Mouse (Mus musculus): Measurements from ENCODE around the gene Rpl39. TPM values are rescaled to one million over a fixed set of nuclear protein-coding genes. Genes with fewer than 3 reads are reported as not detected.

Gene Rpl39
- 219 and 316 TPM in 2 replicates for polyA plus RNA-seq (2015; fragmentation: Nextera tagmentation; extraction: Ambion mirVana)

DNA sequence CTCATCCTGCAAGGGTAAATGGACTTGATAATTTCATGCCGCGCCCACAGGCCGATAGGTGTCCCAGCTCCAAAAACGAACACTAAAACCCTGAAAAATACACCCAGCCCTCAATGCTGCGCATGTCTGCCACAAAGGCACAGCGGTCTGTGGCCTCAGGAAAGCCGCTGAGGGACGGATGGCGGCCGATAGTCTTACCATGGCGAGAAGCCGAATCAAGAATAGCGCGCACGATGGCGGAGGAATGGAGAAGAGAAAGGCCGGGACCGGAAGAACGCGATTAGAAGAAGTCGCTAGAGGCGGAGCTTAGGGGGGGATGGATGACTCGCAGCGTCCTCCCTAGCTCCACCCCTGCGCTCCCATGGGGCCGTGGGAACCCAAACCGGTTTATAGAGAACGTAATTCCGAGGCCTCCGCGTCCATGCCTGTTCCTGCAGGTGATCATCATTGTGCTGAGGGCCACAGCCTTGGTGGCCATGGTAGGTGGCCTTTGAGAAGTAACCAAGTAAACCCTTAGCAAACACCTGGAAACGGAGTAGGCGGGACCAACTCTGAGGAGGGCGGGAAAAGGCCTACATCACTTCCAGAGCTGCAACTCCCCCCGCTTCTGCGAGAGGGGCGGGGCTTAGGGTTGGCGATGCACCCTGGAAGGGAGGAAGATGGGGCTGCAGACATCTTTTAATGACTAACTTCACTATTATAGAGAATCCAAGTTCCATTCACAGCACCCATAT lies at the start of gene Rpl39:
Rpl39 (minus strand) TSS at position 476 of the 734 bp plus-strand sequence.
- H3K4me1 ChIP-seq (replicated peaks), result peaks cover 8% of the 10 kb centered on the region
- no peaks in the 10 kb centered on the region for H3K9me3 ChIP-seq (replicated peaks)
- H3K27ac ChIP-seq (replicated peaks), result peak within 1 kb of the TSS; percentile 91
- H3K9ac ChIP-seq, result peak within 1 kb of the TSS; percentile 64
- no peaks in the 10 kb centered on the region for H3K27me3 ChIP-seq
- peaks cover 16% of the 10 kb centered on the region for H3K36me3 ChIP-seq (replicated peaks)
- peak within 1 kb of the TSS; percentile 67 for H3K4me3 ChIP-seq (replicated peaks)
- peak; percentile 94 for ATAC-seq (ENCODE audit: insufficient read depth)
- peak within 1 kb of the TSS; percentile 65 for H3K4me2 ChIP-seq
- 13% methylated on average over 38 of the region's 38 CpGs for WGBS (ENCODE audit: insufficient replicate concordance)

DNA sequence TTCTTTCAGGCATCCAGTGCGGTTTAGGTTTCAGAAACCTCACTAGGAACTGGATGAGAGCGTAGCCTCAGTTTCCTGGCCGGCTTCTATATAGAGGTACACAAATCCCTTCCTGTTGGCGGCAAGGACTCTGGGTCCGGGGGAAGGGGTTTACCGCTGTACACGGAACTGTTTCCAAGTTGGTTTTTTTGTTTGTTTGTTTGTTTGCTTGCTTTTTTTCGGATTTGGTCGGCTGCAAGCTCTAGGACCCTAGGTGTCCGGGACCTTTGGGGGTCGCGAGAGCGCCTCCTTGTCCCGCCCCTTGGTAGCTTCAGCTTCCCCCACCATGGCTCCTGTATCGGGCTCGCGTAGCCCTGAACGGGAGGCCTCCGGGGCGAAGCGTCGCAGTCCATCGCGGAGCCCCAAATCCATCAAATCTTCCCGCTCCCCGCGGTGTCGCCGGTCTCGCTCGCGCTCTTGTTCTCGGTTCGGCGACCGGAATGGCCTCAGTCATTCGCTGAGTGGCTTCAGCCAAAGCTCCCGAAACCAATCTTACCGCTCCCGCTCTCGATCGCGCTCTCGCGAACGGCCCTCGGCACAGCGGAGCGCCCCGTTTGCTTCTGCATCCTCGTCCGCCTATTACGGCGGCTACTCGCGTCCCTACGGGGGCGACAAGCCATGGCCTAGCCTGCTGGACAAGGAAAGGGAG lies 41.6 kb upstream of the Rpl39 start, which contains the start of gene Nkap:
Nkap (plus strand) TSS at position 125 of the 688 bp plus-strand sequence.
- Histone ChIP-seq H3K9me3 (replicated peaks) (no peaks in the 10 kb centered on the region), H3K4me1 (replicated peaks) (peaks cover 11% of the 10 kb centered on the region; the same call in 1 of the 2 replicates), H3K36me3 (replicated peaks) (no peaks in the 10 kb centered on the region), H3K9ac (peak within 1 kb of the TSS; percentile 76), H3K4me3 (replicated peaks) (peak within 1 kb of the TSS; percentile 74), H3K27me3 (no peaks in the 10 kb centered on the region), H3K27ac (replicated peaks) (peak within 1 kb of the TSS; percentile 74), H3K4me2 (peak within 1 kb of the TSS; percentile 62)
- ATAC-seq (ENCODE audit: insufficient read depth), result peak; percentile 86
- 8% methylated on average over 58 of the region's 58 CpGs for WGBS (ENCODE audit: insufficient replicate concordance)

DNA sequence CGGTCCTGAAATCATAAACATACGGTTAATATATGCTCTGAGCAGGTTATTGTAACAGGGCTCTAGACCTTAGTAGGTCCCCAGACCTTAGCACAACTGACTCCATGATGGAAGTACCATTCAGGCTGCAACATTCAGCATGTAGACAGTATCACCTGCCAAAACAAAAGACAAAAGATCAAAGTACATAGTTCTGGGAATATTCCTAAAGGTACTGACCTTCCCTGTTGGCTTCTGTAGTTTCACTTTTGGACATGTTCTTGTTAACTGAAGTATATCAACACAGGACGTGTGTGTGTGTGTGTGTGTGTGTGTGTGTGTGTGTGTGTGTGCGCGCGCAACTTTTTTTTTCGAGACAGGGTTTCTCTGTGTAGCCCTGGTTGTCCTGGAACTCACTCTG lies 40.3 kb upstream of the Rpl39 start:
- no peak overlapping the region for H3K4me3 ChIP-seq (replicated peaks)
- no peaks in the 10 kb centered on the region for H3K27me3 ChIP-seq
- WGBS (ENCODE audit: insufficient replicate concordance), result 62% methylated on average over 7 of the region's 7 CpGs
- ATAC-seq (ENCODE audit: insufficient read depth), result no peak
- H3K4me1 ChIP-seq (replicated peaks), result peaks cover 11% of the 10 kb centered on the region; the same call in 1 of the 2 replicates
- H3K27ac ChIP-seq (replicated peaks), result no peak overlapping the region
- H3K9me3 ChIP-seq (replicated peaks), result no peaks in the 10 kb centered on the region
- H3K4me2 ChIP-seq, result no peak overlapping the region
- H3K36me3 ChIP-seq (replicated peaks), result no peaks in the 10 kb centered on the region
- H3K9ac ChIP-seq, result no peak overlapping the region

DNA sequence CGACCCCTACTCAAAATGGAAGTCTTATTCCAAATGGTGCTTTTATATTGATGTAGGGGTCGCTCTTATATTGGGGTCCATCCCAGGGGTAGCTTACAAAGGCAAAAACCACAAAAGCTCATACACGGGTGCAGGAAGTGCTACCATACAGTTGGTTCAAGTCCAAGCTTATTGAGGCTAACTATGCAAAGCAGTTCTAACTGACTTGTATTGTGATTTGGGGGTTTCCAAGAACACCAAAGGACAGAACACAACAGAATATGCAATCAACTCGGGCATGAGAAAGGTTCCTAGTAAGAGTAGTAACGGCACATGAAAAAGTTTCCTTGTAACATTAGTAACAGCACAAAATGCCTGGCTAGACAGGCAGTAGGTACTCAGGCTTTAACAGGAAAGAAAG lies 35.0 kb upstream of the Rpl39 start:
- 49% methylated on average over 5 of the region's 5 CpGs for WGBS (ENCODE audit: insufficient replicate concordance)
- Histone ChIP-seq H3K9ac (no peak overlapping the region), H3K9me3 (replicated peaks) (no peaks in the 10 kb centered on the region), H3K27me3 (0 out of 2 replicates have a peak, but pooled peaks cover 7% of the 10 kb centered on the region), H3K36me3 (replicated peaks) (no peaks in the 10 kb centered on the region), H3K4me2 (no peak overlapping the region), H3K4me3 (replicated peaks) (no peak overlapping the region), H3K27ac (replicated peaks) (no peak overlapping the region), H3K4me1 (replicated peaks) (no peaks in the 10 kb centered on the region)
- no peak for ATAC-seq (ENCODE audit: insufficient read depth)

DNA sequence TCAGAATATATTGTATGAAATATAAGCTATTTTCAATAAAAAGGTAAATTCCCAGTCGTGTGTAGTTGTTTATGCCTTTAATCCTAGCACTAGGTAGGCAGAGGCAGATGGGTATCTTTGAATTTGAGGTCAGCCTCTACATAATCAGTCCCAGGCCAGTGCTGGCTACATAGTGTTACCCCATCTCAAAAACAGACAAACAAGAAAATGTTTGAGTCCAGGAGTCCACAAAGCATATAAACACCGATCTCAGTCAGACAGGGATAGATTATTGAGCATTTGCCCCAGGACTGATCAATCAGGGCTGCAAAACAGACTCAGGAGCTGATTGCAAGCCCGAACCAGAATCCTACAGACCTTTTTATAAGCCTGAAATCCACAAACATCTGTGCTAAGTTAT lies 34.4 kb upstream of the Rpl39 start:
- Histone ChIP-seq H3K4me2 (no peak overlapping the region), H3K4me3 (replicated peaks) (no peak overlapping the region), H3K9ac (no peak overlapping the region), H3K9me3 (replicated peaks) (no peaks in the 10 kb centered on the region), H3K36me3 (replicated peaks) (no peaks in the 10 kb centered on the region), H3K27ac (replicated peaks) (no peak overlapping the region), H3K4me1 (replicated peaks) (no peaks in the 10 kb centered on the region), H3K27me3 (0 out of 2 replicates have a peak, but pooled peaks cover 7% of the 10 kb centered on the region)
- no peak for ATAC-seq (ENCODE audit: insufficient read depth)
- WGBS (ENCODE audit: insufficient replicate concordance), result 37% methylated on average over 3 of the region's 3 CpGs

DNA sequence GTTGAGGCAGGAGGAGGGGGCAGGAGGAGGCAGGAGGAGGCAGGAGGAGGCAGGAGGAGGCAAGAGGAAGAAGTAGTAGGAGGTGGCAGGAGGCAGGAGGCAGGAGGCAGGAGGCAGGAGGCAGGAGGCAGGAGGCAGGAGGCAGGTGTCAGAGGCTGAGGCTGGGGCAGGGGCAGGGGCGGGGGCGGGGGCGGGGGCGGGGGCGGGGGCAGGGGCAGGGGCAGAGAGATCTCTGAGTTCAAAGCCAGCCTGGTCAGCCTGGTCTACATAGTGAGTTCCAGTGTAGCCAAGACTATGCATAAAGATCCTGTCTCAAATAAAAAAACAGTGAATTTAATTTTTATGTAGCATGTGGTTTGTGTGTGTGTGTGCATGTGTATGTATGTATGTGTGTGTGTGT lies 31.9 kb upstream of the Rpl39 start:
- 15% methylated on average over 5 of the region's 5 CpGs for WGBS (ENCODE audit: insufficient replicate concordance)
- Histone ChIP-seq H3K27me3 (peaks cover 7% of the 10 kb centered on the region; the same call in 1 of the 2 replicates), H3K27ac (replicated peaks) (no peak overlapping the region), H3K4me3 (replicated peaks) (no peak overlapping the region), H3K4me2 (no peak overlapping the region), H3K9me3 (replicated peaks) (no peaks in the 10 kb centered on the region), H3K4me1 (replicated peaks) (no peaks in the 10 kb centered on the region), H3K9ac (no peak overlapping the region), H3K36me3 (replicated peaks) (no peaks in the 10 kb centered on the region)
- ATAC-seq (ENCODE audit: insufficient read depth), result no peak

DNA sequence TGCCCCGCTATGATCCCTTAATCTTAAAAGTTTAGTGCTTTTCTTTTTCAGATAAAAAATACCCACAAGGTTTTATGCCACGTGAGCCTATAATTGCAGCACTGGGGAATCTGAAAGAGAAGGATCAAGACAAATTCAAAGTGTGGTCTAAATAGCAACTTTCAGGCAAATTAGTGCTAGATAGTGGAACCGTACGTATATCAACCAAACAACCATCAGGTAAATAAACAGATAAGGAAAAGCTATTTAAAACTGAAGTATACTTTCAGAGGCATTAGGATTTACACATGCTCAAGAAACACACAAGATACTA lies 25.6 kb upstream of the Rpl39 start:
- no peak overlapping the region for H3K27ac ChIP-seq (replicated peaks)
- H3K9me3 ChIP-seq (replicated peaks), result no peaks in the 10 kb centered on the region
- no peak for ATAC-seq (ENCODE audit: insufficient read depth)
- peak overlapping the region; percentile 71 for H3K4me3 ChIP-seq (replicated peaks)
- H3K4me1 ChIP-seq (replicated peaks), result peaks cover 10% of the 10 kb centered on the region; the same call in 1 of the 2 replicates
- H3K36me3 ChIP-seq (replicated peaks), result 0 out of 2 replicates have a peak, but pooled peaks cover 7% of the 10 kb centered on the region
- no peaks in the 10 kb centered on the region; the same call in 1 of the 2 replicates for H3K27me3 ChIP-seq
- H3K9ac ChIP-seq, result no peak overlapping the region
- WGBS (ENCODE audit: insufficient replicate concordance), result 57% methylated on average over 4 of the region's 4 CpGs
- peak overlapping the region; percentile 76 for H3K4me2 ChIP-seq

DNA sequence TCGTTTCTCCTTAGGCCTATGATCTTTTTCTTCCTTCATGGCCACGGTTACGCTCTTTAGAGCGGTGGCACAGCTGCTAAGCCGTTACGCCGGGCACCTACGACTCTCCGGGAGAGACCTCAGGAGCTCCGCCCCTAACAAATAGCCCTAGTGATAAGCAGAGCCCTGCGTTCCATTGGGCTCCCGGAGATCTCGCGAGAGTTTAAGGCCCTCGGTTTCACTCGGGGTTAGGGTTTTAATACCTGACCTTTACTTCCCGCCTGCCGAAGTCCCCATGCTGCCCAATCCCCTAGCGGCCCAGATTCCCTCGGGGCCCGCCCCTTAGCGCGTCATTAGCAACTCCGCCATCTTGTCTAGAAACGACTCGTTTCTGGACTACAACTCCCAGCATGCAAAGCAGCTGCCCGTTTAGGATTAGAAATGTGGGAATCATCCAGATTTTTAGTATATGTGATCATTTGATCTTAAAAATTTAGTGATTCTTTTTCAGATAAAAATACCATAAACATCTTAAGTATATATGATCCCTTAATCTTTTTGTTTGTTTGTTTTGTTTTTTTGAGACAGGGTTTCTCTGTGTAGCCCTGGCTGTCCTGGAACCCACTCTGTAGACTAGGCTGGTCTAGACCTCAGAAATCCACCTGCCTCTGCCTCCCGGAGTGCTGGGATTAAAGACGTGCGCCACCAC lies 25.1 kb upstream of the Rpl39 start, which contains the start of gene Upf3b:
Upf3b (minus strand) TSS at position 130 of the 688 bp plus-strand sequence.
- H3K4me3 ChIP-seq (replicated peaks), result peak within 1 kb of the TSS; percentile 71
- peak; percentile 96 for ATAC-seq (ENCODE audit: insufficient read depth)
- peak within 1 kb of the TSS; percentile 94 for H3K27ac ChIP-seq (replicated peaks)
- peak within 1 kb of the TSS; percentile 76 for H3K4me2 ChIP-seq
- no peaks in the 10 kb centered on the region for H3K9me3 ChIP-seq (replicated peaks)
- 16% methylated on average over 30 of the region's 30 CpGs for WGBS (ENCODE audit: insufficient replicate concordance)
- no peaks in the 10 kb centered on the region; the same call in 1 of the 2 replicates for H3K27me3 ChIP-seq
- H3K36me3 ChIP-seq (replicated peaks), result peaks cover 10% of the 10 kb centered on the region; the same call in 1 of the 2 replicates
- peaks cover 10% of the 10 kb centered on the region; the same call in 1 of the 2 replicates for H3K4me1 ChIP-seq (replicated peaks)
- H3K9ac ChIP-seq, result peak within 1 kb of the TSS; percentile 67

DNA sequence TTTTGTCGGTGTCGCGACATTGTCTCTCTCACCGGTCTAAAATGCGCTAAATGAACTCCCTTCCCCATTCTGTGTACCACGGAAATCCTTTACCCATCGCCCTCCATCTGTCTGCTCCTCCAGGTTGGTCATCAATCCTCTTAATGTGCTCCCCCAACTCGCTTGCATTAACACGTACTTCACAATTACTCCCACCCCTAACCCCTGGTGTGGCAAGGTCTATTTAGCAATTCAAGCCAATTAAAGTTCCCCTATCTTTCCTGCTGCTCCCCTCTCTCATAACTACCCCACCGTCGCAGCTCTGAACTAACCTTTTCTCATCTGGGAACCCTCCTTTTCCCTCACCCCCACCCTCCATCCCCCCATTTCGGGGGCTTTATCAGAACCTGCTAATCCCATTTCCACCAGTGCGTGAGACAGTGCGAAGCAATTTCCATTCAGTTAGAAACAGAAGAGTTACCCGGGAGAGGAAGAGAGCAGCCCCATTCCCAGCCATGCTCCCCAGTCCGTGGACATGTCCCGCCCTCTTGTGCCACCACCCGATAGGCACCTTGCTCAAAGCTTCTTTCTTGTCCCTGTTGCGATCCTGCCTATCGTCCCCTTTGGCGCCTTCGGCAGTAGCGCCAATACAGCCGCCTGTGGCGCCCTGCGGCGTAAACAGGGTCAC lies 24.5 kb upstream of the Rpl39 start:
- peak overlapping the region; percentile 71 for H3K4me3 ChIP-seq (replicated peaks)
- WGBS (ENCODE audit: insufficient replicate concordance), result 13% methylated on average over 27 of the region's 27 CpGs
- H3K9me3 ChIP-seq (replicated peaks), result no peaks in the 10 kb centered on the region
- peaks cover 10% of the 10 kb centered on the region; the same call in 1 of the 2 replicates for H3K4me1 ChIP-seq (replicated peaks)
- H3K36me3 ChIP-seq (replicated peaks), result peaks cover 13% of the 10 kb centered on the region; the same call in 1 of the 2 replicates
- peak; percentile 89 for ATAC-seq (ENCODE audit: insufficient read depth)
- H3K9ac ChIP-seq, result peak overlapping the region; percentile 67
- H3K4me2 ChIP-seq, result peak overlapping the region; percentile 76
- no peaks in the 10 kb centered on the region; the same call in 1 of the 2 replicates for H3K27me3 ChIP-seq
- H3K27ac ChIP-seq (replicated peaks), result peak overlapping the region; percentile 94

DNA sequence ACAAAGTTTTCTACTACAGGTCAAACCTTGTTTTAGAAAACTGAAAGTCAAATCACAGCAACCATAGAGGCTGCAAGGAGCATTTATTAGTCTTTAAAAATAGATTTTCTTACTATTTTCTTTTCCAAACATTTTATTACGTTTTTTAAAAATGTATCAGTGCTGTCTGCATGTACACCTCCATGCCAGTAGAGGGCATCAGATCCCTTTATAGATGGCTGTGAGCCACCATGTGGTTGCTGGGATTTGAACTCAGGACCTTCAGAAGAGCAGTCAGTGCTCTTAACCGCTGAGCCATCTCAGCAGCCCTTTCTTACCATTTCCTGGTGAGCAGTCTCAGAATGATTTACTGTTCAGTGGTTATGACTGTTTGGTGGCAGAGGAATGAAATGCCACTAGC lies 18.6 kb upstream of the Rpl39 start:
- Histone ChIP-seq H3K4me3 (replicated peaks) (no peak overlapping the region), H3K4me1 (replicated peaks) (peaks cover 2% of the 10 kb centered on the region; the same call in 1 of the 2 replicates), H3K9ac (no peak overlapping the region), H3K9me3 (replicated peaks) (no peaks in the 10 kb centered on the region), H3K27me3 (no peaks in the 10 kb centered on the region), H3K36me3 (replicated peaks) (peaks cover 26% of the 10 kb centered on the region; the same call in 1 of the 2 replicates), H3K4me2 (no peak overlapping the region), H3K27ac (replicated peaks) (no peak overlapping the region)
- 75% methylated on average over 2 of the region's 2 CpGs for WGBS (ENCODE audit: insufficient replicate concordance)
- no peak for ATAC-seq (ENCODE audit: insufficient read depth)

Measured in liver, embryonic 15.5 days (tissue).